Mouse (Mus musculus): ENCODE data around the gene Tprkb. TPM values are rescaled to one million over a fixed set of nuclear protein-coding genes. Genes with fewer than 3 reads are reported as not detected.

The Tprkb gene
- polyA plus RNA-seq, 1 experiment from 2014 or later = 58.6 TPM

Other genes with a start within 250 kb of the Tprkb start
- gene Nat8f7, start 198.7 kb upstream of the Tprkb start, polyA plus RNA-seq (2015; fragmentation: Nextera tagmentation; extraction: Ambion mirVana) = not detected in 2 replicates
- gene Nat8f3, start 146.1 kb upstream of the Tprkb start, polyA plus RNA-seq (2015; fragmentation: Nextera tagmentation; extraction: Ambion mirVana) = 0.20 TPM in 1 of 2 replicates, not detected in the other
- gene Nat8f6, start 90.9 kb upstream of the Tprkb start, polyA plus RNA-seq (2015; fragmentation: Nextera tagmentation; extraction: Ambion mirVana) = not detected in 2 replicates
- 0.20 TPM in 1 of 2 replicates, not detected in the other for gene Nat8f5, start 90.9 kb upstream of the Tprkb start, polyA plus RNA-seq (2015; fragmentation: Nextera tagmentation; extraction: Ambion mirVana)
- gene Nat8, start 79.8 kb upstream of the Tprkb start, polyA plus RNA-seq (2015; fragmentation: Nextera tagmentation; extraction: Ambion mirVana) = not detected in 2 replicates
- not detected in 2 replicates for gene Nat8f2, start 42.7 kb upstream of the Tprkb start, polyA plus RNA-seq (2015; fragmentation: Nextera tagmentation; extraction: Ambion mirVana)
- 4.6 and 5.2 TPM in 2 replicates for gene Nat8f4, start 7.0 kb upstream of the Tprkb start, polyA plus RNA-seq (2015; fragmentation: Nextera tagmentation; extraction: Ambion mirVana)
- 13.6 and 16.9 TPM in 2 replicates for gene Nat8f1, start 3.8 kb downstream of the Tprkb start, polyA plus RNA-seq (2015; fragmentation: Nextera tagmentation; extraction: Ambion mirVana)
- gene Dusp11, start 49.8 kb downstream of the Tprkb start, polyA plus RNA-seq (2015; fragmentation: Nextera tagmentation; extraction: Ambion mirVana) = 53.0 and 57.4 TPM in 2 replicates
- gene Figla, start 104.3 kb downstream of the Tprkb start, polyA plus RNA-seq (2015; fragmentation: Nextera tagmentation; extraction: Ambion mirVana) = not detected in 2 replicates
- 137 and 148 TPM in 2 replicates for gene Add2, start 116.8 kb downstream of the Tprkb start, polyA plus RNA-seq (2015; fragmentation: Nextera tagmentation; extraction: Ambion mirVana)

Data from neural tube, embryonic 13.5 days (tissue).